Mouse (Mus musculus) limb, embryonic 13.5 days (tissue): Measurements from ENCODE around the gene Gm6408. TPM values are rescaled to one million over a fixed set of nuclear protein-coding genes. Genes with fewer than 3 reads are reported as not detected.
"Not testable (repeated sequence)": the region's sequence is repeated elsewhere in the genome, so short reads cannot be mapped to it uniquely, and the experiment has no call there.

Experiments
- ATAC-seq: fragments of 200-750 bp; cut with Nextera tagmentation; 2 replicates; pipeline ENCODE4 v1.8.0; 2017; ENCODE audit warnings: low read depth, moderate number of reproducible peaks, moderate TSS enrichment; ENCODE audit not compliant: low FRiP score
- H3K27ac ChIP-seq: fragments of 300-500 bp; sonication (generic); 2 replicates; pipeline ENCODE4 v1.5.1; 2015; ENCODE audit warnings: inconsistent platforms, mild to moderate bottlenecking, moderate library complexity
- H3K27me3 ChIP-seq: fragments of 300-500 bp; sonication (generic); 2 replicates; pipeline ENCODE4 v1.6.1; 2015; ENCODE audit warnings: mild to moderate bottlenecking, inconsistent platforms
- H3K36me3 ChIP-seq: fragments of 300-500 bp; sonication (generic); 2 replicates; pipeline ENCODE4 v1.6.1; 2015; ENCODE audit warnings: inconsistent platforms, mild to moderate bottlenecking, moderate library complexity
- H3K4me1 ChIP-seq: fragments of 300-500 bp; sonication (generic); 2 replicates; pipeline ENCODE4 v1.6.1; 2015; ENCODE audit warnings: inconsistent platforms
- H3K4me2 ChIP-seq: fragments of 300-500 bp; sonication (generic); replicated peaks from 2 replicates; pipeline ENCODE4 v1.6.1; 2015; ENCODE audit warnings: inconsistent platforms, mild to moderate bottlenecking, moderate library complexity
- H3K4me3 ChIP-seq: fragments of 300-500 bp; sonication (generic); 2 replicates; pipeline ENCODE4 v1.5.1; 2015; ENCODE audit warnings: moderate library complexity, mild to moderate bottlenecking, inconsistent platforms
- H3K9ac ChIP-seq: fragments of 300-500 bp; sonication (generic); 2 replicates; pipeline ENCODE4 v1.6.1; 2015; ENCODE audit warnings: mild to moderate bottlenecking, inconsistent platforms
- H3K9me3 ChIP-seq: fragments of 300-500 bp; sonication (generic); 2 replicates; pipeline ENCODE4 v1.6.1; 2016; ENCODE audit warnings: inconsistent platforms
- WGBS: fragments of 180-500 bp; shearing (Covaris S2); methylation state at CpG from one replicate; pipeline ENCODE4 v1.1.7; 2015; 5-methylcytosine and 5-hydroxymethylcytosine counted together
- polyA plus RNA-seq: library from polyadenylated mRNA; unstranded; fragments of >200 nt; fragmentation: Nextera tagmentation; extraction: Ambion mirVana; gene quantifications from 2 replicates; pipeline ENCODE4 v1.2.1, GENCODE M21; 2015

Gene Gm6408
- not detected in 2 replicates for polyA plus RNA-seq

GRCm38 (mm10) chr5:146481665-146482064, at the start of gene Gm6408:
TSS of gene Gm6408 (plus strand) at chr5:146481965.
- H3K4me2 ChIP-seq, H3K9ac ChIP-seq: not testable (repeated sequence)

GRCm38 (mm10) chr5:146432476-146432875, 49.3 kb upstream of the Gm6408 start:
- ATAC-seq, result no peak
- no peak overlapping the region for H3K4me3 ChIP-seq
- no peaks in the 10 kb centered on the region for H3K4me1 ChIP-seq
- no peak overlapping the region for H3K27ac ChIP-seq
- 90% methylated on average over 6 of the region's 6 CpGs for WGBS
- no peaks in the 10 kb centered on the region for H3K9me3 ChIP-seq
- H3K27me3 ChIP-seq, result no peaks in the 10 kb centered on the region
- H3K4me2 ChIP-seq, result no peak overlapping the region
- H3K9ac ChIP-seq, result no peak overlapping the region
- H3K36me3 ChIP-seq, result peaks cover 10% of the 10 kb centered on the region

More at GRCm38 (mm10) chr5:146481665-146482064, at the start of gene Gm6408:
- not testable (repeated sequence) for ATAC-seq, H3K27me3 ChIP-seq, H3K36me3 ChIP-seq, H3K4me1 ChIP-seq, H3K27ac ChIP-seq, H3K4me3 ChIP-seq, H3K9me3 ChIP-seq
- 81% methylated on average over 3 of the region's 3 CpGs for WGBS

DNA sequence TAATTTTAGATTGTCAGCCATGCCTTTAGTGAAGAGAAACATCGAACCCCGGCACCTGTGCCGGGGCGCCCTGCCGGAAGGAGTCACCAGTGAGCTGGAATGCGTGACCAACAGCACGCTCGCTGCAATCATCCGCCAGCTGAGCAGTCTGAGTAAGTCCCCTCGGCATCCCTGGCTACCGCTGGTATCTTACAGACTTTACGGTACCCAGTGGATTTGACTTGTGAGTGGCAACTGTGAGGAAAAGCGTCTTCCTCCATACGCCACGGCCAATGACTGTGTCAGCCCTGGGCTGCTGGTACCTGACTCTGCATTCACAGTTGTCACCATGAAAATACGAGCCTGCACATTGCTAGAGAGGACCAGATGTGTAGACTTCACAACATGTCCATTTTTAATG, 46.4 kb upstream of the Gm6408 start:
- Histone ChIP-seq H3K27me3 (no peaks in the 10 kb centered on the region), H3K4me1 (no peaks in the 10 kb centered on the region), H3K36me3 (peaks cover 19% of the 10 kb centered on the region), H3K27ac (no peak overlapping the region), H3K4me3 (no peak overlapping the region), H3K9ac (no peak overlapping the region), H3K4me2 (no peak overlapping the region), H3K9me3 (no peaks in the 10 kb centered on the region)
- WGBS, result 92% methylated on average over 16 of the region's 16 CpGs
- no peak for ATAC-seq

- no peak overlapping the region for H3K4me3 ChIP-seq
- H3K4me2 ChIP-seq, result no peak overlapping the region
- H3K36me3 ChIP-seq, result peaks cover 19% of the 10 kb centered on the region
- no peaks in the 10 kb centered on the region for H3K27me3 ChIP-seq
- H3K9me3 ChIP-seq, result no peaks in the 10 kb centered on the region
- H3K27ac ChIP-seq, result no peak overlapping the region
- H3K9ac ChIP-seq, result no peak overlapping the region
- 92% methylated on average over 11 of the region's 11 CpGs for WGBS
- H3K4me1 ChIP-seq, result no peaks in the 10 kb centered on the region
- no peak for ATAC-seq
Observed at GRCm38 (mm10) chr5:146436796-146437195, 45.0 kb upstream of the Gm6408 start.

GRCm38 (mm10) chr5:146439152-146439781, 42.5 kb upstream of the Gm6408 start:
- 78% methylated on average over 7 of the region's 7 CpGs for WGBS
- H3K9ac ChIP-seq, result no peak overlapping the region
- ATAC-seq, result no peak

GRCm38 (mm10) chr5:146440273-146440672, 41.5 kb upstream of the Gm6408 start:
- WGBS, result 92% methylated on average over 5 of the region's 5 CpGs
- H3K9me3 ChIP-seq, result no peaks in the 10 kb centered on the region
- H3K4me1 ChIP-seq, result no peaks in the 10 kb centered on the region
- ATAC-seq, result no peak
- H3K4me3 ChIP-seq, result no peak overlapping the region
- no peak overlapping the region for H3K4me2 ChIP-seq
- H3K9ac ChIP-seq, result no peak overlapping the region
- H3K27ac ChIP-seq, result no peak overlapping the region
- H3K27me3 ChIP-seq, result no peaks in the 10 kb centered on the region
- H3K36me3 ChIP-seq, result peaks cover 22% of the 10 kb centered on the region

More at GRCm38 (mm10) chr5:146439152-146439781, 42.5 kb upstream of the Gm6408 start:
- Histone ChIP-seq H3K27ac (no peak overlapping the region), H3K36me3 (peaks cover 23% of the 10 kb centered on the region), H3K27me3 (no peaks in the 10 kb centered on the region), H3K4me3 (no peak overlapping the region), H3K4me2 (no peak overlapping the region), H3K4me1 (no peaks in the 10 kb centered on the region), H3K9me3 (no peaks in the 10 kb centered on the region)

GRCm38 (mm10) chr5:146442767-146443166, 39.0 kb upstream of the Gm6408 start:
- Histone ChIP-seq H3K36me3 (peaks cover 11% of the 10 kb centered on the region), H3K4me2 (no peak overlapping the region), H3K9ac (no peak overlapping the region), H3K4me3 (no peak overlapping the region), H3K9me3 (no peaks in the 10 kb centered on the region), H3K4me1 (no peaks in the 10 kb centered on the region), H3K27ac (no peak overlapping the region), H3K27me3 (no peaks in the 10 kb centered on the region)
- WGBS, result 75% methylated on average over 2 of the region's 2 CpGs
- ATAC-seq, result no peak

DNA sequence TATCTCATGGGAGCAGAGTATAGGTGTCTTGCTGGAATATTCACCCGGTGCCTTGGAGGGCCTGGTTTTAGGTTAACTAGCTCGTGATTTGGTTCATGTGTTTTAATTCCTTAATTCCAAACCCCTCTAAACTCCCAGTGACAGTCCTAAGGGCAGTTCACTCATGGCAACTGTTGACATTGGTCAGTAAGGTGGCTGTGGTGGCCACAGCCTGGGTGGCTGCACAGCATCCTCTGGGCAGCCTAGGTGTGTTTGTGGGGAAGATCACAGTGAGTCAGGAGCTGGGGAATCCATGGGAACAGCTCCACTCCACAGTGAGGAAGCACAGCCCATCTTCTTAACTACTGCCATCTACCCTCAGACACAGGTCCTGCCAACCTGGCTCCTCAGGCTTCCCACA, 35.1 kb upstream of the Gm6408 start:
- H3K9ac ChIP-seq, result no peak overlapping the region
- H3K27ac ChIP-seq, result no peak overlapping the region
- peaks cover 4% of the 10 kb centered on the region; the same call in 1 of the 2 replicates for H3K36me3 ChIP-seq
- no peak overlapping the region for H3K4me3 ChIP-seq
- 80% methylated on average over 2 of the region's 2 CpGs for WGBS
- H3K4me2 ChIP-seq, result no peak overlapping the region
- H3K27me3 ChIP-seq, result no peaks in the 10 kb centered on the region
- no peak for ATAC-seq
- no peaks in the 10 kb centered on the region for H3K4me1 ChIP-seq
- no peaks in the 10 kb centered on the region for H3K9me3 ChIP-seq

DNA sequence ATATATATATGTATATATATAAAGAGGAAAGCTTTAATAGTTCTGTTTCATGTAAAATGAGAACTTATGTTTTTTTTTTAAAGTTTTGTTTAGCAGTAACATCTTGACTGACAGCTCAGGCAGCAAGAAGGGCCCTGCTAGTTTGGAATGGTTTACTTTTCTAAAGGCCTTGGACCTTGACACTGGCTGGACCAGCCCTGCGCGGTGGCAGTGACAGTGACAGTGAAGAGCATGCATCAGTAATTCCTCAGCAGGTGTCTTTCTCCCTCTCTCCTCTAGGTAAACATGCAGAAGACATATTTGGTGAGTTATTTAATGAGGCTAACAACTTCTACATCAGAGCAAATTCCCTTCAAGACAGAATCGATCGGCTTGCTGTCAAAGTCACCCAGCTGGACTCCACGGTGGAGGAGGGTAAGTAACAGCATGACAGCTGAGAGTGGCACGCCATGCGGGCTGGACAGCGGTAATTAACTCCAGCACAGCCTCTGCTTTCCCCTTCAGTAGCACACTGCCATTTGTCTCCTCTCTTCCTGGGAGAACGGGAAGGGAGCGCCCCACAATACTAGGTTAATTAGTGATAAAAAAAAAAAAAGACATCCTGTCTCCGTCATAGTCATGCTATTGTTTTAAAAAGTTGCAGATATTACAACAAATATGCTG, 30.0 kb upstream of the Gm6408 start:
- no peak overlapping the region for H3K27ac ChIP-seq
- H3K4me2 ChIP-seq, result no peak overlapping the region
- no peaks in the 10 kb centered on the region for H3K27me3 ChIP-seq
- WGBS, result 60% methylated on average over 11 of the region's 11 CpGs
- no peak for ATAC-seq
- H3K36me3 ChIP-seq, result peaks cover 17% of the 10 kb centered on the region
- no peak overlapping the region for H3K4me3 ChIP-seq
- H3K4me1 ChIP-seq, result no peaks in the 10 kb centered on the region
- H3K9me3 ChIP-seq, result no peaks in the 10 kb centered on the region
- no peak overlapping the region for H3K9ac ChIP-seq

GRCm38 (mm10) chr5:146453556-146453955, 28.2 kb upstream of the Gm6408 start:
- H3K27ac ChIP-seq, result no peak overlapping the region
- H3K9ac ChIP-seq, result no peak overlapping the region
- no peaks in the 10 kb centered on the region for H3K27me3 ChIP-seq
- H3K36me3 ChIP-seq, result peaks cover 21% of the 10 kb centered on the region
- WGBS, result 92% methylated on average over 6 of the region's 6 CpGs
- no peaks in the 10 kb centered on the region for H3K4me1 ChIP-seq
- ATAC-seq, result no peak
- no peak overlapping the region for H3K4me2 ChIP-seq
- H3K4me3 ChIP-seq, result no peak overlapping the region
- H3K9me3 ChIP-seq, result no peaks in the 10 kb centered on the region

DNA sequence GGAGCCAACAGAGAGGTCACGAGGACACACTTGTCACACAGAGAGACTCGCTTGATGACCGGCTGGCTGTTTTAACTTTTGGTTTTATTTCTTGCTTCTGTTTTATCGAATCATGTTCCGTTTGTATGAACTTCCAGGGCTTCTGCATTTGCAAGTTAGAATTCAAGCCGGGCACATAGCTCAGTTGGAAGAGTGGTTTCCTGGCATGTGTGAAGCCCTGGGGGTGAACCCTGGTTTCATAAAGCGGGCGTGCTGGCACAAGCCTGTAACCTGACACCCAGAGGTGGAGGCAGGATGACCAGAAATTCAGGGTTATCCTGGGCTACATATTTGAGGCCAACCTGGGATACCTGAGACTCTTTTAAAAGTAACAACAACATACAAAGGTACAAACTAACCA, 20.2 kb upstream of the Gm6408 start:
- Histone ChIP-seq H3K4me2 (no peak overlapping the region), H3K27me3 (no peaks in the 10 kb centered on the region), H3K9ac (no peak overlapping the region), H3K4me3 (no peak overlapping the region), H3K9me3 (no peaks in the 10 kb centered on the region), H3K36me3 (peaks cover 23% of the 10 kb centered on the region), H3K4me1 (no peaks in the 10 kb centered on the region), H3K27ac (no peak overlapping the region)
- no peak for ATAC-seq
- 78% methylated on average over 8 of the region's 8 CpGs for WGBS

- Histone ChIP-seq H3K4me1 (no peaks in the 10 kb centered on the region), H3K36me3 (peaks cover 17% of the 10 kb centered on the region; the same call in 1 of the 2 replicates), H3K9ac (no peak overlapping the region), H3K4me3 (no peak overlapping the region), H3K9me3 (no peaks in the 10 kb centered on the region), H3K4me2 (no peak overlapping the region), H3K27ac (no peak overlapping the region), H3K27me3 (no peaks in the 10 kb centered on the region)
- 91% methylated on average over 19 of the region's 19 CpGs for WGBS
- no peak for ATAC-seq
Observed at GRCm38 (mm10) chr5:146466663-146467062, 15.1 kb upstream of the Gm6408 start.
